Mouse (Mus musculus) liver, postnatal 0 days (tissue): ENCODE results near the gene Tmem88b. TPM values are rescaled to one million over a fixed set of nuclear protein-coding genes. Genes with fewer than 3 reads are reported as not detected.

Source experiments
- ATAC-seq: fragments of 200-750 bp; cut with Nextera tagmentation; 2 replicates; pipeline ENCODE4 v1.8.0; 2017; ENCODE audit warnings: mild to moderate bottlenecking, moderate library complexity
- DNase-seq: peaks from one replicate; pipeline ENCODE4 v3.0.0-alpha.2; 2016
- H3K27ac ChIP-seq: fragments of 300-500 bp; sonication (generic); 2 replicates; pipeline ENCODE4 v1.5.1; 2014; ENCODE audit warnings: antibody characterized with exemption, moderate library complexity, mild to moderate bottlenecking, low read depth
- H3K27me3 ChIP-seq: fragments of 300-500 bp; sonication (generic); 2 replicates; pipeline ENCODE4 v1.6.1; 2014; ENCODE audit warnings: low read length, control low read depth, mixed read lengths; ENCODE audit not compliant: insufficient read depth
- H3K36me3 ChIP-seq: fragments of 300-500 bp; sonication (generic); replicated peaks from 2 replicates; pipeline ENCODE4 v1.6.1; 2014; ENCODE audit warnings: mild to moderate bottlenecking, control low read depth, low read length, moderate library complexity, mixed read lengths; ENCODE audit not compliant: insufficient read depth
- H3K4me1 ChIP-seq: fragments of 300-500 bp; sonication (generic); 2 replicates; pipeline ENCODE4 v1.6.1; 2014; ENCODE audit warnings: antibody characterized with exemption, mild to moderate bottlenecking, control low read depth; ENCODE audit not compliant: insufficient read depth
- H3K4me2 ChIP-seq: fragments of 300-500 bp; sonication (generic); 2 replicates; pipeline ENCODE4 v1.6.1; 2014; ENCODE audit warnings: low read depth, mild to moderate bottlenecking, low read length, moderate library complexity, mixed read lengths
- H3K4me3 ChIP-seq: fragments of 300-500 bp; sonication (generic); 2 replicates; pipeline ENCODE4 v1.5.1; 2014; ENCODE audit warnings: low read depth, low read length
- H3K9ac ChIP-seq: fragments of 300-500 bp; sonication (generic); replicated peaks from 2 replicates; pipeline ENCODE4 v1.6.1; 2014; ENCODE audit warnings: mild to moderate bottlenecking, moderate library complexity
- H3K9me3 ChIP-seq: fragments of 300-500 bp; sonication (generic); 2 replicates; pipeline ENCODE4 v1.6.1; 2016; ENCODE audit warnings: mild to moderate bottlenecking, control low read depth, low read length, mixed read lengths
- CTCF ChIP-seq: sonication (generic); IDR thresholded peaks from 2 replicates; pipeline ENCODE4 v1.5.1; 2016; ENCODE audit warnings: antibody characterized with exemption, low read depth
- EP300 ChIP-seq: IDR thresholded peaks from 2 replicates; pipeline ENCODE4 v1.6.1; 2016; ENCODE audit warnings: antibody characterized with exemption, low read depth, mild to moderate bottlenecking
- WGBS: fragments of 180-500 bp; shearing (Covaris S2); extraction: QIAGEN DNeasy Blood & Tissue Kit; methylation state at CpG from one replicate; pipeline ENCODE4 v1.1.7; 2014; ENCODE audit not compliant: insufficient replicate concordance; 5-methylcytosine and 5-hydroxymethylcytosine counted together
- polyA plus RNA-seq: library from polyadenylated mRNA; unstranded; fragments of >200 nt; fragmentation: Nextera tagmentation; extraction: Ambion mirVana; gene quantifications from 2 replicates; pipeline ENCODE4 v1.2.1, GENCODE M21; 2015

The Tmem88b gene
- polyA plus RNA-seq, 1 experiment from 2014 or later: 0.40 TPM

DNA sequence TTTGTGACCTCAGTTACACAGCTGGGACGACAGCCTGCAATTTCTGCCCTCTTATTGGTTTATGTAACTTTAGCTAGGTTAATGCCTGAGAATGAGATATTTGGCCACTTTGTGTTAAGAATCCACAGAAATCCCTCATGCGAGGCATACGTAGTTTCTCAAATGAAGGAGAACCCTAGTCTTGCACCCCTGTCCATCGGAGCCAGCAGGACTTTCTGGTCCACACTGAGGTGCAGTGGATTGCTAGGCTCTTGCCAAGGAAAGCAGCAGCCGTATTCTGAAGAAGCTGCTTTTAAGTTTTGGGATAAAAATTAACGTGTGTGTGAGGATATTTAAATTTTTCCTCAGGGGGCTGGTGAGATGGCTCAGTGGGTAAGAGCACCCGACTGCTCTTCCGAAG, 44.9 kb upstream of the Tmem88b start:
- no peak for ATAC-seq
- no peak for DNase-seq
- Histone ChIP-seq H3K9me3 (no peaks in the 10 kb centered on the region), H3K4me3 (peak overlapping the region; percentile 98), H3K36me3 (peaks cover 19% of the 10 kb centered on the region), H3K27ac (no peak overlapping the region; the same call in none of the 2 replicates), H3K4me2 (peak overlapping the region; percentile 80), H3K27me3 (no peaks in the 10 kb centered on the region), H3K9ac (peak overlapping the region; percentile 95; the same call in 1 of the 2 replicates), H3K4me1 (peaks cover 23% of the 10 kb centered on the region)
- WGBS: 50% methylated on average over 8 of the region's 8 CpGs
- TF ChIP-seq CTCF (no peak), EP300 (no peak)

DNA sequence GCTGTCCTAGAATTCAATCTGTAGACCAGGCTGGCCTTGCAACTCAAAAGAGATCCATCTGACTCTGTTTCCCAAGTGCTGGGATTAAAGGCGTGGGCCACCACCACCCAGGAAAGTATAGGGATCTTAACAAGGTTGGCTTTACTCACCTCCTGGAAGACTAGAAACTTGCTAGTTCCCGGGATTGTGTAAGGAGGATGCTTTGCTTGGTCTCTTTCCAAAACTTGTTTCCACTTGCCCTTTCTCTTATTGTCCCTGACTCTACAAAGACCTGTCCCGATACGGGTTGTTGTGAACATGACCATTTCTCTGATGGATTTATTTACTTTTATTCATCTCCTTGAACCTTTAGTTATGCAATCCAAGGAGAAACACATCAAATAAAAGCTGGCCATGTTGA, 44.2 kb upstream of the Tmem88b start:
- peaks cover 23% of the 10 kb centered on the region for H3K4me1 ChIP-seq
- no peak overlapping the region for H3K9ac ChIP-seq
- WGBS: 90% methylated on average over 4 of the region's 4 CpGs
- no peak for DNase-seq
- H3K27me3 ChIP-seq: no peaks in the 10 kb centered on the region
- H3K4me2 ChIP-seq: no peak overlapping the region
- TF ChIP-seq EP300 (no peak), CTCF (no peak)
- no peak overlapping the region for H3K27ac ChIP-seq
- H3K36me3 ChIP-seq: peaks cover 26% of the 10 kb centered on the region
- ATAC-seq: no peak
- no peak overlapping the region for H3K4me3 ChIP-seq
- no peaks in the 10 kb centered on the region for H3K9me3 ChIP-seq

DNA sequence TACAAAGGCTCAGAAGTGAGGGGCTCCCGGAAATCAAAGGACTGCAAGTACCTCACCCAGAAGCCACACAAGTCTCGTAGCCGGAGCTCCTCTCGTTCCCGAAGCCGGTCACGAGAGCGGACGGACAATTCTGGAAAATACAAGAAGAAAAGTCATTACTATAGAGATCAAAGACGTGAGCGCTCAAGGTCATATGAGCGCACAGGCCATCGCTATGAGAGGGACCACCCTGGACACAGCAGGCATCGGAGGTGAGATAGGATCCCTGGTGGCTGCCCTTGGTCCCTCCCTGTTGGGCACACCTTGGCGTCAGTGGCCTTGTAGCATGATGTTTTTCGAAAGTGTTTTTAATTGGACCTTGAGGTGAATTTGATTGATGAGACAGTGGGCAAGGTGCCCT, 37.8 kb upstream of the Tmem88b start:
- H3K36me3 ChIP-seq: peaks cover 80% of the 10 kb centered on the region
- H3K27ac ChIP-seq: no peak overlapping the region
- WGBS: 94% methylated on average over 16 of the region's 16 CpGs
- no peak overlapping the region for H3K4me2 ChIP-seq
- H3K4me3 ChIP-seq: no peak overlapping the region
- no peak overlapping the region for H3K9ac ChIP-seq
- no peaks in the 10 kb centered on the region for H3K4me1 ChIP-seq
- no peak for DNase-seq
- no peaks in the 10 kb centered on the region for H3K9me3 ChIP-seq
- no peaks in the 10 kb centered on the region for H3K27me3 ChIP-seq
- no peak for ATAC-seq
- TF ChIP-seq EP300: no peak
- TF ChIP-seq CTCF: no peak

DNA sequence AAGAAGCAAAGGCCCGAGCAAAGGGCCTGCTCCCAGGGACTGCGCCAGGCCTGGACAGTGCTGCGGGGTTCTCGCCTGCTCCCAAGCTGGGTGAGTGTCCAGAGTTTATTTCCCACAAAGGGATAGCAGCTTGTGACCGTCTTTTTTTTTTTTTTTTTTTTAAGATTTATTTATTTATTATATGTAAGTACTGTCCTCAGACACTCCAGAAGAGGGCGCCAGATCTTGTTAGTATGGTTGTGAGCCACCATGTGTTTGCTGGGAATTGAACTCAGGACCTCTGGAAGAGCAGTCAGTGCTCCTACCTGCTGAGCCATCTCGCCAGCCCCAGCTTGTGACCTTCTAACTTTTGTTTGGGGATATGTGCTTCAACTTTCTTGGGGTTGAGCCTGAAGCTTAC, 35.4 kb upstream of the Tmem88b start:
- TF ChIP-seq EP300 (no peak), CTCF (peak; percentile 45; the same call in 1 of the 2 replicates)
- H3K27ac ChIP-seq: no peak overlapping the region
- H3K4me1 ChIP-seq: no peaks in the 10 kb centered on the region
- H3K9me3 ChIP-seq: no peaks in the 10 kb centered on the region
- peaks cover 94% of the 10 kb centered on the region for H3K36me3 ChIP-seq
- H3K4me3 ChIP-seq: no peak overlapping the region
- no peak overlapping the region for H3K4me2 ChIP-seq
- ATAC-seq: no peak
- no peak overlapping the region for H3K9ac ChIP-seq
- no peaks in the 10 kb centered on the region for H3K27me3 ChIP-seq
- no peak for DNase-seq
- WGBS: 75% methylated on average over 7 of the region's 7 CpGs

DNA sequence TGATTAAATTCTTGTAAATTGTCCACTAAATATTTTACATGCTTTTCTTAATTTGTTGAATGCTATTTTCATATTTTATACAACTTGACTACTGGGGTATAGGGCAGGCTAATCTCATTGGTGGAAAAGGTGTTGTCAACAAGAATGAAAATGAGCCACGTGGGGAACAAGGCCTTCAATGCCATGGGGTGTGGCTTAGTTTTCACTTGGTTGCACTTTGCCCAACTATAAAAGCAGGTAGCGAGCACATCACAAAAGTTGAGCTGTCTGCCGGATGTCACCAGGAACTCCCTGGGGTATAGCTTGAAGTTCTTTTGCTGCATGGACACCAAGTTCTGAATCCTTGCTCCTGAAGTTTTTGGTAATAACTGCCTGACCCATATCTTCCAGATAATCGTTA, 31.9 kb upstream of the Tmem88b start:
- DNase-seq: no peak
- H3K9ac ChIP-seq: no peak overlapping the region
- no peak overlapping the region for H3K4me3 ChIP-seq
- ATAC-seq: no peak
- H3K4me1 ChIP-seq: peaks cover 13% of the 10 kb centered on the region
- H3K27ac ChIP-seq: no peak overlapping the region
- H3K36me3 ChIP-seq: peaks cover 87% of the 10 kb centered on the region
- 75% methylated on average over 4 of the region's 4 CpGs for WGBS
- H3K4me2 ChIP-seq: no peak overlapping the region
- H3K9me3 ChIP-seq: no peaks in the 10 kb centered on the region
- H3K27me3 ChIP-seq: no peaks in the 10 kb centered on the region
- TF ChIP-seq CTCF (no peak), EP300 (no peak)

DNA sequence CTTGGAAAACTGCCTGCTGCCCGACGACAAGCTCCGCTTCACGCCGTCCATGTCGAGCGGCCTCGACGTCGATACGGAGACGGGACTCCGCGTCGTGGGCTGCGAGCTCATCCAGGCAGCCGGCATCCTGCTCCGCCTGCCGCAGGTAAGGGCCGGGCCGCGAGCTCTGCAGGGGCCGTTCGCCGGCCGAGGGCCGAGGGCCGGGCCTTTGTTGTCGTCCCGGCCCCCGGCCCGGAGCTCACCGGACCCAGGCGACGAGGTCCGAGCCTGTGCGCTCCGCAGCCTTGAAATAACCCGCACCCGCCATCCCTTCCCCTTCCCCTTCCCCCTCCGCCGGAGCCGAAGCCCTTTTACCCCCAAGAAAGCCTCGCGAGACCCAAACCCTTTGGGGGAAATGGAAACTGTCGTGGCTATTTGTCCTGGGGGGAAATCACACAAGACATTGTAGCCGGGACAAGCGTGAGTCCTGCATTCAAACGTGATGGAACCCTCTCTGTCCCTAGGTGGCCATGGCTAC, 27.0 kb upstream of the Tmem88b start:
- no peak for TF ChIP-seq CTCF
- TF ChIP-seq EP300: no peak
- Histone ChIP-seq H3K4me2 (peak overlapping the region; percentile 95), H3K4me1 (peaks cover 22% of the 10 kb centered on the region), H3K9me3 (no peaks in the 10 kb centered on the region), H3K27me3 (no peaks in the 10 kb centered on the region), H3K9ac (peak overlapping the region; percentile 100), H3K4me3 (peak overlapping the region; percentile 100), H3K36me3 (peaks cover 75% of the 10 kb centered on the region), H3K27ac (peak overlapping the region; percentile 95)
- under 1% methylated on average over 49 of the region's 49 CpGs for WGBS
- DNase-seq (peak; percentile 63), ATAC-seq (peak; percentile 38)
